Mouse (Mus musculus) intestine, embryonic 15.5 days (tissue): ENCODE data around the gene Scgb2b3. TPM values are rescaled to one million over a fixed set of nuclear protein-coding genes. Genes with fewer than 3 reads are reported as not detected.

Experiments
- ATAC-seq: fragments of 200-750 bp; cut with Nextera tagmentation; 2 replicates; pipeline ENCODE4 v1.8.0; 2017; ENCODE audit warnings: moderate TSS enrichment, moderate library complexity
- H3K27ac ChIP-seq: fragments of 300-500 bp; sonication (generic); 2 replicates; pipeline ENCODE4 v1.5.1; 2015; ENCODE audit warnings: mild to moderate bottlenecking, inconsistent platforms
- H3K27me3 ChIP-seq: fragments of 300-500 bp; sonication (generic); replicated peaks from 2 replicates; pipeline ENCODE4 v1.6.1; 2015; ENCODE audit warnings: inconsistent platforms
- H3K36me3 ChIP-seq: fragments of 300-500 bp; sonication (generic); 2 replicates; pipeline ENCODE4 v1.6.1; 2015; ENCODE audit warnings: inconsistent platforms
- H3K4me1 ChIP-seq: fragments of 300-500 bp; sonication (generic); replicated peaks from 2 replicates; pipeline ENCODE4 v1.6.1; 2015; ENCODE audit warnings: inconsistent platforms
- H3K4me2 ChIP-seq: fragments of 300-500 bp; sonication (generic); replicated peaks from 2 replicates; pipeline ENCODE4 v1.6.1; 2015; ENCODE audit warnings: mild to moderate bottlenecking, inconsistent platforms
- H3K4me3 ChIP-seq: fragments of 300-500 bp; sonication (generic); replicated peaks from 2 replicates; pipeline ENCODE4 v1.5.1; 2015; ENCODE audit warnings: inconsistent platforms
- H3K9ac ChIP-seq: fragments of 300-500 bp; sonication (generic); 2 replicates; pipeline ENCODE4 v1.6.1; 2015; ENCODE audit warnings: inconsistent platforms
- H3K9me3 ChIP-seq: fragments of 300-500 bp; sonication (generic); 2 replicates; pipeline ENCODE4 v1.6.1; 2016; ENCODE audit warnings: inconsistent platforms
- WGBS: fragments of 180-500 bp; shearing (Covaris S2); methylation state at CpG from one replicate; pipeline ENCODE4 v1.1.7; 2015; 5-methylcytosine and 5-hydroxymethylcytosine counted together
- polyA plus RNA-seq: library from polyadenylated mRNA; unstranded; fragments of >200 nt; fragmentation: Nextera tagmentation; extraction: Ambion mirVana; gene quantifications from 2 replicates; pipeline ENCODE4 v1.2.1, GENCODE M21; 2015

The Scgb2b3 gene
- not detected in 2 replicates for polyA plus RNA-seq

- H3K4me3 ChIP-seq = no peak within 1 kb of the TSS
- WGBS = 70% methylated on average over 4 of the region's 4 CpGs
- no peaks in the 10 kb centered on the region for H3K9me3 ChIP-seq
- ATAC-seq = no peak
- H3K9ac ChIP-seq = no peak within 1 kb of the TSS
- no peak within 1 kb of the TSS for H3K4me2 ChIP-seq
- no peaks in the 10 kb centered on the region for H3K27me3 ChIP-seq
- no peaks in the 10 kb centered on the region for H3K36me3 ChIP-seq
- no peaks in the 10 kb centered on the region for H3K4me1 ChIP-seq
- no peak within 1 kb of the TSS for H3K27ac ChIP-seq
Measured at GRCm38 (mm10) chr7:31362022-31362560, at the start of gene Scgb2b3. TSS of gene Scgb2b3 (minus strand) at chr7:31362072.

- WGBS = 80% methylated on average over 3 of the region's 3 CpGs
- no peak for ATAC-seq
Measured at GRCm38 (mm10) chr7:31375292-31375691, 13.4 kb upstream of the Scgb2b3 start, which contains the start of gene Scgb1b3. TSS of gene Scgb1b3 (plus strand) at chr7:31375592.

More at GRCm38 (mm10) chr7:31375292-31375691, 13.4 kb upstream of the Scgb2b3 start, which contains the start of gene Scgb1b3:
- Histone ChIP-seq H3K9ac (no peak within 1 kb of the TSS), H3K27me3 (no peaks in the 10 kb centered on the region), H3K36me3 (no peaks in the 10 kb centered on the region), H3K4me3 (no peak within 1 kb of the TSS), H3K9me3 (no peaks in the 10 kb centered on the region), H3K27ac (no peak within 1 kb of the TSS), H3K4me1 (no peaks in the 10 kb centered on the region), H3K4me2 (no peak within 1 kb of the TSS)

Other genes with a start within 250 kb of the Scgb2b3 start
- 37.9 and 47.0 TPM in 2 replicates for gene Hpn, start 246.8 kb downstream of the Scgb2b3 start, polyA plus RNA-seq
- 1.6 and 1.8 TPM in 2 replicates for gene Scn1b, start 235.1 kb downstream of the Scgb2b3 start, polyA plus RNA-seq
- gene Gramd1a, start 206.2 kb downstream of the Scgb2b3 start, polyA plus RNA-seq = 41.6 and 44.2 TPM in 2 replicates
- not detected in 2 replicates for gene Scgb2b2, start 71.6 kb downstream of the Scgb2b3 start, polyA plus RNA-seq
- not detected in 2 replicates for gene Scgb1b2, start 70.3 kb downstream of the Scgb2b3 start, polyA plus RNA-seq
- gene Scgb1b3, start 13.5 kb upstream of the Scgb2b3 start, polyA plus RNA-seq = not detected in 2 replicates